Mouse (Mus musculus): Measurements from ENCODE around the gene Supt20. TPM values are rescaled to one million over a fixed set of nuclear protein-coding genes. Genes with fewer than 3 reads are reported as not detected.

The Supt20 gene
- total and polyA plus RNA-seq, 3 experiments = 7.8 to 213 (median 82.0) TPM

DNA sequence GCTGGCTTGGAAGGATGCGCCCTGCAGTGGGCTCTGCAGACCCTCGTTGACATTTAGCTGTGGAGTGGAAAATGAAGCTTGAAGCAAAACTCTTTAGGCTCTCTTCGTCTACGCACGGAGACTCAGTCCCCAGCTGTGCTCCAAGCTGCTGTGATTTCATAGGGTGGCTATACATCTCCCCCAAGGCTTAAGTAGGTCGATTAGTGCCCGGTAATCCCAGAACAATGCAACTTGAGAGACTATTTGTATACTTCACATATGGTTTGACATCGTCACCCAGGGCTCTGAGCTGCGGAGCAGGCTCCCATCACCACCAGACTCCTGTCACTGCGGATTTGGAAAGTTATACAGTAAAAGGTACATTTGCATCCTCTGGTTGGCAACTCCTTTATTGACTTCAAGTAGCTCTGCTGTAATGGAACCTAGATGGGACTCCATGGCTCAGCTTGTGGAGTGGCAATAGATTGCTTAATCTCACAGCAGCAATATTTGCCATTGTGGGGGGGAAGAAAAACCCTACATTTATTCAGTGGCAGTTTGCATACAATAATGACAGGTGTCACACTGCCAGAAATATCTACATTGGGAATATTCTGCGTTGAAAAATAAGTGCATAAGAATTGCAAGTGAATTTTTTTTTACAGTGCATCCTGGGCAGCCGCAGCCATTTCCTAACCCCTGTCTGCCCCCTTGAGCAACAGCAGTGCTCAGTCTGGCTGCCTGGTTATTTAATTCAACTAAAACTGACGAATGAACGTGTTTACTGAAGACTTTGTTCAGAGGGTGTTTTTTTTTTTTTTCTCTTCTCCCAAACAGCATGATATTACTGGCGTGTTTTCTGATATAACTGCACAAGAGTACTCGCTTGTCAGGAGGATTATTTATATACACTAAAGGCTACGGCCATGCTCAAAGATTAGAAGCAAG lies 77.0 kb downstream of the Supt20 start:
- TF ChIP-seq TAL1 (conservative IDR thresholded peaks at IDR 0.05; ENCODE audit: low read depth, low read length) = no peak
- TF ChIP-seq GATA1 (IDR thresholded peaks at IDR 0.05; ENCODE audit: borderline replicate concordance, low read length) = no peak
- no peak for ATAC-seq (ENCODE audit: extremely low read depth, insufficient number of reproducible peaks, low FRiP score, poor library complexity, severe bottlenecking)
- no peaks in the 10 kb centered on the region for H3K27me3 ChIP-seq (ENCODE audit: insufficient read depth, low read length)
- no peaks in the 10 kb centered on the region for H3K4me1 ChIP-seq (ENCODE audit: insufficient read depth, low read depth, low read length)
- no peaks in the 10 kb centered on the region for H3K36me3 ChIP-seq (replicated peaks)
- no peak overlapping the region for H3K4me3 ChIP-seq (ENCODE audit: low read depth, low read length)
- H3K9me3 ChIP-seq (replicated peaks) = peaks cover 5% of the 10 kb centered on the region; the same call in 1 of the 2 replicates
- DNase-seq (ENCODE audit: low spot score) = no peak

DNA sequence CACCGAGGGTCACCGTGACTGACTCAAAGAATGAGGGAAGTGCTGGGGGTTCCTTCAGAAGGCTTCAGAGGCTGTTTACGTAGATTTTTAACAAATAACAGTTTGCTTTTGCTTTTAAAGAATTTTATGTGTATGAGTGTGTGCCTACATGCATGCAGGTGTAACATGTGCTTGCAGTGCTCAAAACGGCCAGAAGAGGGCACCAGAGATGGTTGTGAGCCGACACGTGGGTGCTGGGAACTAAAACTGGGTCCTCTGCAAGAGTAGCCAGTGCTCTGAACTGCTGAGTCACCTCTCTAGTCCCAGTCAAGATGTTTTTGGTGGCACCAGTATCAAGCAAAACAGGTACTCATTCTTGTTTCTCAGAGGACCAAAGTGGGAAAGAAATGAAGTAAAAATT lies 81.0 kb downstream of the Supt20 start:
- Histone ChIP-seq H3K4me1 (ENCODE audit: insufficient read depth, low read depth, low read length) (no peaks in the 10 kb centered on the region), H3K36me3 (replicated peaks) (no peaks in the 10 kb centered on the region), H3K27me3 (ENCODE audit: insufficient read depth, low read length) (no peaks in the 10 kb centered on the region), H3K4me3 (ENCODE audit: low read depth, low read length) (no peak overlapping the region), H3K9me3 (replicated peaks) (peaks cover 5% of the 10 kb centered on the region; the same call in 1 of the 2 replicates)
- no peak for ATAC-seq (ENCODE audit: extremely low read depth, insufficient number of reproducible peaks, low FRiP score, poor library complexity, severe bottlenecking)
- no peak for DNase-seq (ENCODE audit: low spot score)
- TF ChIP-seq CTCF (IDR thresholded peaks at IDR 0.05; ENCODE audit: low read depth, low read length) (no peak), GATA2 (IDR thresholded peaks at IDR 0.05; ENCODE audit: borderline replicate concordance, low read depth, low read length) (no peak), POLR2AphosphoS5 (IDR thresholded peaks at IDR 0.05; ENCODE audit: insufficient replicate concordance, low read depth, low read length) (no peak), GATA1 (IDR thresholded peaks at IDR 0.05; ENCODE audit: borderline replicate concordance, low read length) (no peak), TAL1 (conservative IDR thresholded peaks at IDR 0.05; ENCODE audit: low read depth, low read length) (no peak)

DNA sequence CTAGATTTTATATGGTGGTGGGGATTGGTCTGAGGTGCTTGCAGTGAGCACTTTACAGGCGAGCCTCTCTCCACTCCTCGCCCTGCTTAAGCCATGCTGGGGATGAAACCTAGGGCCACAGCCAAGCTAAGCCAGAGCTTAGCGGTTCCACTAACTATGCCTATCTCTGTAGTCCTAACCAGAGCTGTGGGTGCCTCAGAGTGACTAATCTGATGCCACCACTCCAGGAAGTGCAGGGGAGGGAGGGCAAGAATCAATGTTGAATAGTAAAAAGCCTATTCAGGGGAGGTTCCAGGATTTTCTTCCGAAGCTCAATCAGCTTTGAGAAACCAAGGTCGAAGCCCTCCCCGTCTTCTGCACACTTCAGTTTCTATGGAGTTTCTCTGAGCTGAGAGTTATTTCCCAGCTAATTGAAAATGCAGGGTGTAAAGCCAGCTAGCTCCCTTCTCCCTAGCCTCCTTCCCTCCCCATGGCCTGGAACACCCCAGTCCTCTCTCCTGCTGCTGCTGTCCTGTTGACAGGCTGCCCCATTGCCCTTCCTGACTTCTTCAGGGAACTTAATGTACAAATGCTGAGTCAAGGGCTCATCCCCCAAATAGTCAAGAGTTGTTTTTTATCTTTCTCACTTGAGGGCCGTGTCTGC lies 83.5 kb downstream of the Supt20 start:
- Histone ChIP-seq H3K4me1 (ENCODE audit: insufficient read depth, low read depth, low read length) (no peaks in the 10 kb centered on the region), H3K27me3 (ENCODE audit: insufficient read depth, low read length) (no peaks in the 10 kb centered on the region), H3K9me3 (replicated peaks) (peaks cover 5% of the 10 kb centered on the region; the same call in 1 of the 2 replicates), H3K4me3 (ENCODE audit: low read depth, low read length) (no peak overlapping the region), H3K36me3 (replicated peaks) (no peaks in the 10 kb centered on the region)
- TF ChIP-seq GATA2 (IDR thresholded peaks at IDR 0.05; ENCODE audit: borderline replicate concordance, low read depth, low read length) = no peak
- TF ChIP-seq GATA1 (IDR thresholded peaks at IDR 0.05; ENCODE audit: borderline replicate concordance, low read length) = no peak
- no peak for TF ChIP-seq TAL1 (conservative IDR thresholded peaks at IDR 0.05; ENCODE audit: low read depth, low read length)
- TF ChIP-seq POLR2AphosphoS5 (IDR thresholded peaks at IDR 0.05; ENCODE audit: insufficient replicate concordance, low read depth, low read length) = no peak
- TF ChIP-seq CTCF (IDR thresholded peaks at IDR 0.05; ENCODE audit: low read depth, low read length) = no peak
- DNase-seq (ENCODE audit: low spot score) (no peak), ATAC-seq (ENCODE audit: extremely low read depth, insufficient number of reproducible peaks, low FRiP score, poor library complexity, severe bottlenecking) (no peak; the same call in 1 of the 2 replicates)

Other genes starting within 250 kb of the Supt20 start
- gene Gm21958, start 21.5 kb downstream of the Supt20 start, total RNA-seq (2014; fragmentation: Nextera tagmentation) = not detected in 2 replicates
- gene Gm21958, start 21.5 kb downstream of the Supt20 start, total RNA-seq (2017) = not detected in 2 replicates
- gene Gm21958, start 21.5 kb downstream of the Supt20 start, polyA plus RNA-seq (2012) = not detected in 2 replicates
- 207 and 225 TPM in 2 replicates for gene Exosc8, start 42.6 kb downstream of the Supt20 start, total RNA-seq (2014; fragmentation: Nextera tagmentation)
- 255 and 274 TPM in 2 replicates for gene Exosc8, start 42.6 kb downstream of the Supt20 start, total RNA-seq (2017)
- gene Exosc8, start 42.6 kb downstream of the Supt20 start, polyA plus RNA-seq (2012) = 49.4 and 57.9 TPM in 2 replicates
- 26.1 and 33.9 TPM in 2 replicates for gene Alg5, start 42.7 kb downstream of the Supt20 start, total RNA-seq (2014; fragmentation: Nextera tagmentation)
- gene Alg5, start 42.7 kb downstream of the Supt20 start, total RNA-seq (2017) = 20.3 and 22.5 TPM in 2 replicates
- gene Alg5, start 42.7 kb downstream of the Supt20 start, polyA plus RNA-seq (2012) = 1.7 and 1.8 TPM in 2 replicates
- not detected in 2 replicates for gene Smad9, start 62.8 kb downstream of the Supt20 start, total RNA-seq (2014; fragmentation: Nextera tagmentation)
- 0.05 TPM in 1 of 2 replicates, not detected in the other for gene Smad9, start 62.8 kb downstream of the Supt20 start, total RNA-seq (2017)
- not detected in 2 replicates for gene Smad9, start 62.8 kb downstream of the Supt20 start, polyA plus RNA-seq (2012)
- gene Rfxap, start 115.0 kb downstream of the Supt20 start, total RNA-seq (2014; fragmentation: Nextera tagmentation) = 9.9 and 25.2 TPM in 2 replicates
- gene Rfxap, start 115.0 kb downstream of the Supt20 start, total RNA-seq (2017) = 60.2 and 60.8 TPM in 2 replicates
- gene Rfxap, start 115.0 kb downstream of the Supt20 start, polyA plus RNA-seq (2012) = 97.5 and 128 TPM in 2 replicates
- gene Sertm1, start 223.1 kb downstream of the Supt20 start, total RNA-seq (2014; fragmentation: Nextera tagmentation) = not detected in 2 replicates
- 0.05 TPM in 1 of 2 replicates, not detected in the other for gene Sertm1, start 223.1 kb downstream of the Supt20 start, total RNA-seq (2017)
- not detected in 2 replicates for gene Sertm1, start 223.1 kb downstream of the Supt20 start, polyA plus RNA-seq (2012)